8 mouse cellular contexts compared by ENCODE assay signal in the genomic region with DNA sequence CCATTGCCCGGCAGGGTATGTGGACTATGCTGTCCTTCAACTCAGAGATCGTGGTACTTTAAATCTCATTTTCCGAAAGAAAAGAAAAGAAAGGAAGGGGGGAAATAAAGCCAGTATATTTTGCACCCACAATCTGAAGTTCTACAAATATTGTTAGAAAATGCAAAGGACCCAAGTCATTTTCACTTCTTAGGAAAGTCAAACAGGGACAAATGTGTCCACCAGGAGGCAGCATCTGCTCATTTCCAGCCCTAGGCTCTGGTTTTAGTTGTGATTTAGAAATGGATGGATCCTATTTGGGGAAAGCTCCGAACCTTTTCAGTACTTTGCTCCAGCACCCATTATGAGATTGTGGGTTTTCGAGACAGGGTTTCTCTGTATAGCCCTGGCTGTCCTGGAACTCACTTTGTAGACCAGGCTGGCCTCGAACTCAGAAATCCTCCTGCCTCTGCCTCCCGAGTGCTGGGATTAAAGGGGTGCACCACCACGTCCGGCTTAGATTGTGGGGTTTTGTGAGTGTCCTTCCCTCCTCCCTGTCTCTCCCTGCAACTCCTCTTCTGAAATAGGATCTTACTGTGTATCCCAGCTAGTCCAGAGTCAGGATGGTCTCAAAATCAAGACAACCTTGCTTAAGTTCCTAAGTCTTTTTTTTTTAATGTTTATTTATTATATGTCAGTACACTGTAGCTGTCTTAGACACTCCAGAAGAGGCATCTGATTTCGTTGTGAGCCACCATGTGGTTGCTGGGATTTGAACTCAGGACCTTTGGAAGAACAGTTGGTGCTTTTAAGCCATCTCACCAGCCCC. TPM values are rescaled to one million over a fixed set of nuclear protein-coding genes. Genes with fewer than 3 reads are reported as not detected.
DNase-seq lines count a peak whose midpoint lies in the region; ATAC-seq lines count a peak whose summit lies in the region.

No protein-coding gene starts in this region.

- H3K9me3 ChIP-seq in intestine, embryonic 16.5 days (ENCODE audit: control insufficient read depth, low read length): 0 out of 2 replicates have a peak, but pooled peaks cover 5% of the 10 kb centered on the region
- H3K9me3 ChIP-seq in liver, embryonic 13.5 days (replicated peaks): 0 out of 2 replicates have a peak, but pooled peaks cover 6% of the 10 kb centered on the region

- H3K27me3 ChIP-seq in intestine, embryonic 16.5 days (replicated peaks; ENCODE audit: control insufficient read depth, insufficient read depth, low read length): no peaks in the 10 kb centered on the region
- H3K27me3 ChIP-seq in liver, embryonic 13.5 days: peaks cover 12% of the 10 kb centered on the region; the same call in 1 of the 2 replicates

- no peaks in the 10 kb centered on the region for H3K36me3 ChIP-seq in intestine, embryonic 16.5 days (ENCODE audit: control insufficient read depth, insufficient read depth, low read length)
- H3K36me3 ChIP-seq in liver, embryonic 13.5 days: no peaks in the 10 kb centered on the region

- ATAC-seq in intestine, embryonic 16.5 days: peak; percentile 20
- ATAC-seq in liver, embryonic 13.5 days (ENCODE audit: low read depth): peak; percentile 7; the same call in 1 of the 2 replicates

- 27% methylated on average over 10 of the region's 10 CpGs for WGBS in intestine, embryonic 16.5 days
- 22% methylated on average over 10 of the region's 10 CpGs for WGBS in liver, embryonic 13.5 days (ENCODE audit: insufficient replicate concordance)

- no peaks in the 10 kb centered on the region; the same call in 1 of the 2 replicates for H3K4me1 ChIP-seq in intestine, embryonic 16.5 days (ENCODE audit: control insufficient read depth, insufficient read depth, low read length)
- H3K4me1 ChIP-seq in liver, embryonic 13.5 days (replicated peaks): peaks cover 48% of the 10 kb centered on the region

- no peak overlapping the region for H3K4me2 ChIP-seq in intestine, embryonic 16.5 days (ENCODE audit: low read depth, low read length)
- no peak overlapping the region for H3K4me2 ChIP-seq in liver, embryonic 13.5 days

- H3K27ac ChIP-seq in intestine, embryonic 16.5 days (ENCODE audit: low read length): peak overlapping the region; percentile 85
- peak overlapping the region; percentile 65 for H3K27ac ChIP-seq in liver, embryonic 13.5 days

- no peak overlapping the region for H3K9ac ChIP-seq in intestine, embryonic 16.5 days (ENCODE audit: low read depth, low read length)
- no peak overlapping the region for H3K9ac ChIP-seq in liver, embryonic 13.5 days

- peak; percentile 46 to 51 for DNase-seq in urinary bladder, postnatal 36 days (ENCODE audit: low spot score in 2 of 2)
- no peak for DNase-seq in urinary bladder, postnatal 10 days (ENCODE audit: low spot score)
- DNase-seq in cerebellum, postnatal 14 days: peak; percentile 74 to 83
- peak; percentile 67 for DNase-seq in gastrocnemius, postnatal 10 days
- peak; percentile 56 for DNase-seq in liver, embryonic 13.5 days
- peak; percentile 71 for DNase-seq in neural tube, embryonic 10.5 days (ENCODE audit: extremely low spot score, low spot score)
- DNase-seq in testis, postnatal 14 days (ENCODE audit: low spot score): peak; percentile 42

- no peak overlapping the region for H3K4me3 ChIP-seq in intestine, embryonic 16.5 days (ENCODE audit: low read length)
- no peak overlapping the region for H3K4me3 ChIP-seq in liver, embryonic 13.5 days (replicated peaks)

RNA-seq across cellular contexts. Expression of a gene that starts 6.4 kb away (rescaled TPM):
- total RNA-seq in gastrocnemius, postnatal 10 days (2021): 10 to 100 TPM in 1 of 2 experiments, 1 to 10 TPM in 1; 7.1 to 10.7 TPM
- polyA plus RNA-seq in intestine, embryonic 16.5 days (2015; fragmentation: Nextera tagmentation; extraction: Ambion mirVana): 6.6 and 6.9 TPM in 2 replicates
- 1.1 TPM in 2 replicates for polyA plus RNA-seq in liver, embryonic 13.5 days (2015; fragmentation: Nextera tagmentation; extraction: Ambion mirVana)

RNA-seq across cellular contexts. Expression of a gene that starts 32.0 kb away (rescaled TPM):
- total RNA-seq in gastrocnemius, postnatal 10 days (2021): 10 to 100 TPM; 18.0 to 20.9 TPM
- 36.3 and 41.7 TPM in 2 replicates for polyA plus RNA-seq in intestine, embryonic 16.5 days (2015; fragmentation: Nextera tagmentation; extraction: Ambion mirVana)
- polyA plus RNA-seq in liver, embryonic 13.5 days (2015; fragmentation: Nextera tagmentation; extraction: Ambion mirVana): 8.3 and 8.6 TPM in 2 replicates

RNA-seq across cellular contexts. Expression of a gene that starts 59.9 kb away (rescaled TPM):
- not detected for total RNA-seq in gastrocnemius, postnatal 10 days (2021)
- polyA plus RNA-seq in intestine, embryonic 16.5 days (2015; fragmentation: Nextera tagmentation; extraction: Ambion mirVana): not detected in 2 replicates
- polyA plus RNA-seq in liver, embryonic 13.5 days (2015; fragmentation: Nextera tagmentation; extraction: Ambion mirVana): not detected in 2 replicates
